Mouse (Mus musculus): ENCODE results near the gene Cpne9. TPM values are rescaled to one million over a fixed set of nuclear protein-coding genes. Genes with fewer than 3 reads are reported as not detected.

Cpne9 gene
- 1.5 TPM in 2 replicates for polyA plus RNA-seq (2015; fragmentation: Nextera tagmentation; extraction: Ambion mirVana)

GRCm38 (mm10) chr6:113282101-113282802 is at the start of gene Cpne9:
Gene Cpne9, plus strand, starts transcription at chr6:113282307.
- Histone ChIP-seq H3K4me2 (peak within 1 kb of the TSS; percentile 82), H3K36me3 (peaks cover 22% of the 10 kb centered on the region; the same call in 1 of the 2 replicates), H3K4me1 (peaks cover 17% of the 10 kb centered on the region), H3K4me3 (replicated peaks) (peak within 1 kb of the TSS; percentile 41), H3K9ac (replicated peaks) (peak within 1 kb of the TSS; percentile 42), H3K27ac (replicated peaks) (no peak within 1 kb of the TSS), H3K9me3 (replicated peaks) (no peaks in the 10 kb centered on the region), H3K27me3 (replicated peaks) (peaks cover 49% of the 10 kb centered on the region)
- ATAC-seq (ENCODE audit: low FRiP score), result peak; percentile 67; the same call in 1 of the 2 replicates
- WGBS, result 2% methylated on average over 35 of the region's 37 CpGs

GRCm38 (mm10) chr6:113235141-113235540 is 47.0 kb upstream of the Cpne9 start:
- Histone ChIP-seq H3K9me3 (replicated peaks) (no peaks in the 10 kb centered on the region), H3K4me2 (no peak overlapping the region), H3K36me3 (peaks cover 2% of the 10 kb centered on the region; the same call in 1 of the 2 replicates), H3K27ac (replicated peaks) (no peak overlapping the region), H3K27me3 (replicated peaks) (no peaks in the 10 kb centered on the region), H3K9ac (replicated peaks) (no peak overlapping the region), H3K4me1 (peaks cover 21% of the 10 kb centered on the region), H3K4me3 (replicated peaks) (no peak overlapping the region)
- 74% methylated on average over 5 of the region's 5 CpGs for WGBS
- no peak for ATAC-seq (ENCODE audit: low FRiP score)

GRCm38 (mm10) chr6:113237542-113238270 is 44.4 kb upstream of the Cpne9 start, which contains the start of gene Mtmr14:
Gene Mtmr14, plus strand, starts transcription at chr6:113237843.
- peak within 1 kb of the TSS; percentile 91 for H3K9ac ChIP-seq (replicated peaks)
- no peaks in the 10 kb centered on the region for H3K27me3 ChIP-seq (replicated peaks)
- peak within 1 kb of the TSS; percentile 95 for H3K4me2 ChIP-seq
- H3K27ac ChIP-seq (replicated peaks), result peak within 1 kb of the TSS; percentile 81
- ATAC-seq (ENCODE audit: low FRiP score), result peak; percentile 99
- H3K4me1 ChIP-seq, result peaks cover 21% of the 10 kb centered on the region
- H3K36me3 ChIP-seq, result peaks cover 13% of the 10 kb centered on the region
- under 1% methylated on average over 55 of the region's 55 CpGs for WGBS
- no peaks in the 10 kb centered on the region for H3K9me3 ChIP-seq (replicated peaks)
- H3K4me3 ChIP-seq (replicated peaks), result peak within 1 kb of the TSS; percentile 96

- ATAC-seq (ENCODE audit: low FRiP score), result no peak
- WGBS, result 49% methylated on average over 6 of the region's 6 CpGs
- H3K9me3 ChIP-seq (replicated peaks), result no peaks in the 10 kb centered on the region
- no peak overlapping the region for H3K27ac ChIP-seq (replicated peaks)
- H3K9ac ChIP-seq (replicated peaks), result peak overlapping the region; percentile 91
- peaks cover 21% of the 10 kb centered on the region for H3K4me1 ChIP-seq
- H3K4me2 ChIP-seq, result peak overlapping the region; percentile 95
- peak overlapping the region; percentile 96 for H3K4me3 ChIP-seq (replicated peaks)
- peaks cover 13% of the 10 kb centered on the region for H3K36me3 ChIP-seq
- H3K27me3 ChIP-seq (replicated peaks), result no peaks in the 10 kb centered on the region
Measured at GRCm38 (mm10) chr6:113238442-113238841, 43.7 kb upstream of the Cpne9 start.

- Histone ChIP-seq H3K27ac (replicated peaks) (no peak overlapping the region), H3K27me3 (replicated peaks) (no peaks in the 10 kb centered on the region), H3K36me3 (peaks cover 18% of the 10 kb centered on the region), H3K4me1 (peaks cover 15% of the 10 kb centered on the region), H3K4me3 (replicated peaks) (no peak overlapping the region), H3K9me3 (replicated peaks) (no peaks in the 10 kb centered on the region), H3K9ac (replicated peaks) (no peak overlapping the region), H3K4me2 (no peak overlapping the region)
- 93% methylated on average over 1 of the region's 1 CpGs for WGBS
- no peak for ATAC-seq (ENCODE audit: low FRiP score)
Measured at GRCm38 (mm10) chr6:113242753-113243152, 39.4 kb upstream of the Cpne9 start.

GRCm38 (mm10) chr6:113245585-113245984 is 36.5 kb upstream of the Cpne9 start:
- ATAC-seq (ENCODE audit: low FRiP score), result no peak
- 98% methylated on average over 2 of the region's 2 CpGs for WGBS

GRCm38 (mm10) chr6:113250786-113251185 is 31.3 kb upstream of the Cpne9 start:
- Histone ChIP-seq H3K4me2 (no peak overlapping the region), H3K9me3 (replicated peaks) (no peaks in the 10 kb centered on the region), H3K9ac (replicated peaks) (no peak overlapping the region), H3K4me1 (no peaks in the 10 kb centered on the region), H3K4me3 (replicated peaks) (no peak overlapping the region), H3K27ac (replicated peaks) (no peak overlapping the region), H3K36me3 (peaks cover 58% of the 10 kb centered on the region), H3K27me3 (replicated peaks) (no peaks in the 10 kb centered on the region)
- ATAC-seq (ENCODE audit: low FRiP score), result no peak
- whole genome bisulfite sequencing, result 95% methylated on average over 5 of the region's 5 CpGs

More at GRCm38 (mm10) chr6:113245585-113245984, 36.5 kb upstream of the Cpne9 start:
- H3K9ac ChIP-seq (replicated peaks), result no peak overlapping the region
- peaks cover 27% of the 10 kb centered on the region for H3K36me3 ChIP-seq
- H3K4me3 ChIP-seq (replicated peaks), result no peak overlapping the region
- H3K4me2 ChIP-seq, result no peak overlapping the region
- H3K27me3 ChIP-seq (replicated peaks), result no peaks in the 10 kb centered on the region
- H3K9me3 ChIP-seq (replicated peaks), result no peaks in the 10 kb centered on the region
- H3K4me1 ChIP-seq, result no peaks in the 10 kb centered on the region
- no peak overlapping the region for H3K27ac ChIP-seq (replicated peaks)

GRCm38 (mm10) chr6:113251921-113252320 is 30.2 kb upstream of the Cpne9 start:
- H3K4me1 ChIP-seq, result no peaks in the 10 kb centered on the region
- ATAC-seq (ENCODE audit: low FRiP score), result no peak
- H3K9ac ChIP-seq (replicated peaks), result no peak overlapping the region
- no peaks in the 10 kb centered on the region for H3K9me3 ChIP-seq (replicated peaks)
- no peak overlapping the region for H3K4me2 ChIP-seq
- H3K27me3 ChIP-seq (replicated peaks), result no peaks in the 10 kb centered on the region
- no peak overlapping the region for H3K4me3 ChIP-seq (replicated peaks)
- H3K27ac ChIP-seq (replicated peaks), result no peak overlapping the region
- peaks cover 68% of the 10 kb centered on the region for H3K36me3 ChIP-seq

GRCm38 (mm10) chr6:113254899-113255298 is 27.2 kb upstream of the Cpne9 start:
- no peaks in the 10 kb centered on the region for H3K4me1 ChIP-seq

GRCm38 (mm10) chr6:113261174-113261858 is 20.8 kb upstream of the Cpne9 start:
- no peaks in the 10 kb centered on the region for H3K4me1 ChIP-seq
- no peaks in the 10 kb centered on the region for H3K9me3 ChIP-seq (replicated peaks)
- WGBS, result 91% methylated on average over 8 of the region's 8 CpGs
- no peak overlapping the region for H3K4me2 ChIP-seq
- no peak for ATAC-seq (ENCODE audit: low FRiP score)
- no peak overlapping the region for H3K4me3 ChIP-seq (replicated peaks)
- no peaks in the 10 kb centered on the region for H3K27me3 ChIP-seq (replicated peaks)
- H3K27ac ChIP-seq (replicated peaks), result no peak overlapping the region
- H3K36me3 ChIP-seq, result peaks cover 85% of the 10 kb centered on the region
- no peak overlapping the region for H3K9ac ChIP-seq (replicated peaks)

More at GRCm38 (mm10) chr6:113254899-113255298, 27.2 kb upstream of the Cpne9 start:
- Histone ChIP-seq H3K27ac (replicated peaks) (no peak overlapping the region), H3K9ac (replicated peaks) (no peak overlapping the region), H3K4me2 (no peak overlapping the region), H3K4me3 (replicated peaks) (no peak overlapping the region), H3K9me3 (replicated peaks) (no peaks in the 10 kb centered on the region), H3K27me3 (replicated peaks) (no peaks in the 10 kb centered on the region), H3K36me3 (peaks cover 83% of the 10 kb centered on the region)
- ATAC-seq (ENCODE audit: low FRiP score), result no peak

- Histone ChIP-seq H3K9ac (replicated peaks) (no peak overlapping the region), H3K4me1 (no peaks in the 10 kb centered on the region), H3K9me3 (replicated peaks) (no peaks in the 10 kb centered on the region), H3K27me3 (replicated peaks) (no peaks in the 10 kb centered on the region), H3K4me2 (no peak overlapping the region), H3K36me3 (peaks cover 86% of the 10 kb centered on the region), H3K27ac (replicated peaks) (no peak overlapping the region), H3K4me3 (replicated peaks) (no peak overlapping the region)
- WGBS, result 85% methylated on average over 6 of the region's 6 CpGs
- ATAC-seq (ENCODE audit: low FRiP score), result no peak
Measured at GRCm38 (mm10) chr6:113263531-113263930, 18.6 kb upstream of the Cpne9 start.

Data from neural tube, embryonic 15.5 days (tissue).